Mouse (Mus musculus): ENCODE results near the gene Nav2. TPM values are rescaled to one million over a fixed set of nuclear protein-coding genes. Genes with fewer than 3 reads are reported as not detected.
A peak's percentile ranks its signal among the peaks of the same experiment; 100 is the strongest.

Nav2 gene
- polyA plus RNA-seq, 1 experiment from 2014 or later = 24.2 TPM

GRCm38 (mm10) chr7:48894152-48894551, 14.4 kb upstream of the Nav2 start:
- no peaks in the 10 kb centered on the region for H3K36me3 ChIP-seq
- 2% methylated on average over 6 of the region's 6 CpGs for WGBS

GRCm38 (mm10) chr7:48894763-48895162, 13.8 kb upstream of the Nav2 start:
- WGBS = 83% methylated on average over 6 of the region's 6 CpGs
- Histone ChIP-seq H3K27ac (no peak overlapping the region), H3K36me3 (no peaks in the 10 kb centered on the region), H3K9ac (no peak overlapping the region), H3K9me3 (no peaks in the 10 kb centered on the region), H3K4me1 (replicated peaks) (peaks cover 47% of the 10 kb centered on the region), H3K4me2 (no peak overlapping the region), H3K27me3 (peaks cover 29% of the 10 kb centered on the region), H3K4me3 (no peak overlapping the region)
- ATAC-seq (ENCODE audit: low FRiP score) = no peak

More at GRCm38 (mm10) chr7:48894152-48894551, 14.4 kb upstream of the Nav2 start:
- ATAC-seq (ENCODE audit: low FRiP score) = no peak
- H3K4me2 ChIP-seq = no peak overlapping the region
- no peak overlapping the region for H3K9ac ChIP-seq
- no peak overlapping the region for H3K4me3 ChIP-seq
- H3K27me3 ChIP-seq = peaks cover 26% of the 10 kb centered on the region
- H3K27ac ChIP-seq = no peak overlapping the region
- H3K9me3 ChIP-seq = no peaks in the 10 kb centered on the region
- H3K4me1 ChIP-seq (replicated peaks) = peaks cover 47% of the 10 kb centered on the region

DNA sequence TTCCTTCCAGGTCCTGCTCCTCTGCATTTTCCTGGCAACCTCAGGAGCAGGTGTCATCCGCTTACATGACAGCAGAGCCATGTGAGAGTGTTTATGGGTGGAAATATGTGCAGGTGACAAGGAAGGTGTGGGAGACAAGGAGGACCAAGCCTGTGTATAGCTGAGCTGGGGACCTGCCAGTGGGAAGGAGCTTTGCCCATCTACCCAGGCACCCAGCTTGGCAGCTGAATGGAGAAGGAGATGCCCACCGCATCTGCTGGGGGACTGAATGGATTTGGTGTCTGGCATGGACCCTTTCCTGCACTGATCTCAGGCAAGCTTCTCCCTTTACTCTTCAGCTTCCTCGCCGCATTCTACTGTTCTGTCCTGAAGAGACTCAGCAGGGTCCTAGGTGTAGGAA, 13.0 kb upstream of the Nav2 start:
- Histone ChIP-seq H3K4me1 (replicated peaks) (peaks cover 45% of the 10 kb centered on the region), H3K9me3 (no peaks in the 10 kb centered on the region), H3K27ac (no peak overlapping the region), H3K9ac (no peak overlapping the region), H3K36me3 (no peaks in the 10 kb centered on the region), H3K4me3 (no peak overlapping the region), H3K4me2 (no peak overlapping the region), H3K27me3 (peaks cover 29% of the 10 kb centered on the region)
- no peak for ATAC-seq (ENCODE audit: low FRiP score)
- WGBS = 87% methylated on average over 4 of the region's 4 CpGs

- Histone ChIP-seq H3K4me1 (replicated peaks) (peaks cover 39% of the 10 kb centered on the region), H3K9me3 (no peaks in the 10 kb centered on the region), H3K36me3 (no peaks in the 10 kb centered on the region), H3K4me3 (no peak overlapping the region), H3K27me3 (peaks cover 29% of the 10 kb centered on the region), H3K27ac (no peak overlapping the region), H3K4me2 (no peak overlapping the region), H3K9ac (no peak overlapping the region)
- no peak for ATAC-seq (ENCODE audit: low FRiP score)
- WGBS = 87% methylated on average over 4 of the region's 4 CpGs
Measured at GRCm38 (mm10) chr7:48896051-48896450, 12.5 kb upstream of the Nav2 start.

DNA sequence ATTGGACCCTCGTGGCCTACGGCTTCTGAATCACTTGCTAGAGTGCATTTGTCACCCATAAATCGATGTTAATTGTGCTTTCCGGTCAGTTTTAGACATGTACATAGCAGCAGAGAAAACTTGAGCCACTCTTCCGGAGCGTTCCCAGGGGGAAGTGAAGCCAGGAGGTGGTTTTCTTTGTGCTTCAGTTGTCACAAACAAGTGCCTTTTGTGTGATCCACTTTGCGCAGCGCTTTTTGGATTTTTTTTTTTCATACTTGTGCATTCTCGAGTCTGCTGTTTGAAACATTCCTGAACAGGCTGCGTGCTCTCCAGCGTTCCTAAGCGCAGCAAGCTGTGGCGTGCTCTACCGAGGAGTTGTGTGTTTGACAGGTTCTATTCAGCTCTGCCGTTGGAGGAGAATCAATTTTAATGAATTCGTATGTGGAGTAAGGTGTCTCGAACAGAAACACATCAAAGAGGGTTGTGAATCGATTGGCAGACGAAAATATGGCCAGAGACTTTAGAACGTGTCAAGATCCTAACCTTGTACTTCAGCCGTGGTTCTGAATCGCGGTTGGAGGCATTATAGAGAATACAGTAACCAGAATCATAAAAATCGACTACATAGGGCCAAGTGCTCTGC, 10.9 kb upstream of the Nav2 start:
- Histone ChIP-seq H3K27ac (peak overlapping the region; percentile 48; the same call in 1 of the 2 replicates), H3K4me1 (replicated peaks) (peaks cover 37% of the 10 kb centered on the region), H3K9ac (peak overlapping the region; percentile 13; the same call in 1 of the 2 replicates), H3K27me3 (peaks cover 29% of the 10 kb centered on the region), H3K36me3 (no peaks in the 10 kb centered on the region), H3K9me3 (no peaks in the 10 kb centered on the region), H3K4me2 (0 out of 2 replicates have a peak overlapping the region, but pooled peaks have one; percentile 9), H3K4me3 (no peak overlapping the region)
- no peak for ATAC-seq (ENCODE audit: low FRiP score)
- WGBS = 32% methylated on average over 24 of the region's 24 CpGs

DNA sequence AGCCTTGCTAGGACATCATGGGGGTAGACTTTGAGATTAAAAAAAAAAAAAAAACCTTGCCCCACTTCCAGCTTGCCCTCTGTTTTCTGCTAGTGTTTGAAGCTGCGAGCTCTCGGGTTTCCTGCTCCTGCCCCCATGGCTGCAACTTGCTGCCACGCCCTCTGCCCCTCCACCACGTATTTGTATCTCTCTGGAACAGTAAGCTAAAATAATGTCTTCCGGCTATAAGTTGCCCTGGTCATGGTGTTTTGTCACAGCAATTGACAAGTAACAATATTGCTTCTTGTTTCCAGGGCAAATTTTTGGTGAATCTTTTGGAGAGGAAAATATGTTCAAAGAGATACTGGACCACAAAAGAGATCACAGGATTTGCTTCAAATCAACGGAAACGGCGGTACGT, 10.1 kb upstream of the Nav2 start:
- Histone ChIP-seq H3K9me3 (no peaks in the 10 kb centered on the region), H3K4me1 (replicated peaks) (peaks cover 45% of the 10 kb centered on the region), H3K27ac (no peak overlapping the region), H3K9ac (no peak overlapping the region), H3K4me2 (no peak overlapping the region), H3K4me3 (no peak overlapping the region), H3K36me3 (no peaks in the 10 kb centered on the region), H3K27me3 (peaks cover 29% of the 10 kb centered on the region)
- ATAC-seq (ENCODE audit: low FRiP score) = no peak
- 68% methylated on average over 9 of the region's 9 CpGs for WGBS

GRCm38 (mm10) chr7:48900408-48901167, 7.9 kb upstream of the Nav2 start:
- no peak overlapping the region for H3K27ac ChIP-seq
- H3K4me1 ChIP-seq (replicated peaks) = peaks cover 34% of the 10 kb centered on the region
- H3K9me3 ChIP-seq = no peaks in the 10 kb centered on the region
- H3K27me3 ChIP-seq = peaks cover 28% of the 10 kb centered on the region
- no peak overlapping the region for H3K9ac ChIP-seq
- no peak for ATAC-seq (ENCODE audit: low FRiP score)
- 80% methylated on average over 8 of the region's 8 CpGs for WGBS
- no peaks in the 10 kb centered on the region for H3K36me3 ChIP-seq
- no peak overlapping the region for H3K4me3 ChIP-seq
- H3K4me2 ChIP-seq = no peak overlapping the region

- Histone ChIP-seq H3K9me3 (no peaks in the 10 kb centered on the region), H3K9ac (no peak overlapping the region), H3K27ac (peak overlapping the region; percentile 56; the same call in 1 of the 2 replicates), H3K27me3 (peaks cover 15% of the 10 kb centered on the region), H3K4me3 (no peak overlapping the region), H3K4me2 (no peak overlapping the region), H3K4me1 (replicated peaks) (peaks cover 25% of the 10 kb centered on the region), H3K36me3 (no peaks in the 10 kb centered on the region)
- WGBS = 13% methylated on average over 2 of the region's 2 CpGs
- ATAC-seq (ENCODE audit: low FRiP score) = no peak
Measured at GRCm38 (mm10) chr7:48902454-48902853, 6.1 kb upstream of the Nav2 start.

DNA sequence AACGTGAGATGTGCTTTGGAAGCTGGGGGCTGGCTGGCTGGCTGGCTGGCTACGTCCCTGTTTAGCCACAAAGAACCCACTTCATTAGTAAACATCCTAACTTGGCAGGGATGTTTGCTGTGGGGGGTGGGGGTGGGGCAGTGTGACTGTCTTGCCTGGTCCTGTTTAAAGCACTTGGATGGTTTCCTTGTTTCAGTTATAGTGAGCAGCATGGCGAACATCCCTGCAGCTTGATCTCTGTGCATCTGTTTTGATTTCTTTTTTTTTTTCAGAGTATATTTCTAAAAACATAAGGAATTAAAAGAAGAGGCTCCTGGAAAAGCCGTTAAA, 791 bp downstream of the Nav2 start:
- ATAC-seq (ENCODE audit: low FRiP score) = no peak
- H3K4me1 ChIP-seq (replicated peaks) = peaks cover 20% of the 10 kb centered on the region
- 58% methylated on average over 4 of the region's 4 CpGs for whole genome bisulfite sequencing
- no peak overlapping the region for H3K4me3 ChIP-seq
- H3K36me3 ChIP-seq = no peaks in the 10 kb centered on the region
- H3K4me2 ChIP-seq = no peak overlapping the region
- no peak overlapping the region for H3K27ac ChIP-seq
- H3K27me3 ChIP-seq = 0 out of 2 replicates have a peak, but pooled peaks cover 6% of the 10 kb centered on the region
- no peaks in the 10 kb centered on the region for H3K9me3 ChIP-seq
- H3K9ac ChIP-seq = no peak overlapping the region

DNA sequence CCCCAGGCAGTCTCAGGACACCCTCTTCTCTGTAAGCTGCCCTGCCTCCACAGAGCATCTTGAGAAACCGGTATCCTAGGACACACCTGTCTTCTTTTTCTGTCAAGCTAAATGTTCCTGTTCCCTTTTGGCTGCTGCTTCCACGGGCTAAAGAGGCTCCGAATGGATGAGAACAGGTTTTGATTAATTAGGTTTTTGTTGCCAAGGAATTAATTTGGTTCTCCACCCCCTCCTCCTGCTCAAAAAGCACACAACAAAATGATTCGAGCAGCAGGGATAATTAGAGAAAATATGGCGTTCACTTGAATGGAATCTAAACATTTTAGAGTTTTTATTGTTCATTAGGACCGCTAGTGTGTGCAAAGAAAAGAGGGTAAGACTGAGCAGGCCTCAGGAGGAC, 1.8 kb downstream of the Nav2 start:
- Histone ChIP-seq H3K27ac (peak overlapping the region; percentile 55; the same call in 1 of the 2 replicates), H3K9ac (no peak overlapping the region), H3K27me3 (0 out of 2 replicates have a peak, but pooled peaks cover 3% of the 10 kb centered on the region), H3K4me1 (replicated peaks) (peaks cover 28% of the 10 kb centered on the region), H3K4me3 (no peak overlapping the region), H3K4me2 (no peak overlapping the region), H3K36me3 (no peaks in the 10 kb centered on the region), H3K9me3 (no peaks in the 10 kb centered on the region)
- ATAC-seq (ENCODE audit: low FRiP score) = no peak
- WGBS = 45% methylated on average over 6 of the region's 6 CpGs

- Histone ChIP-seq H3K27me3 (no peaks in the 10 kb centered on the region), H3K36me3 (no peaks in the 10 kb centered on the region), H3K9me3 (no peaks in the 10 kb centered on the region), H3K4me3 (no peak overlapping the region), H3K9ac (no peak overlapping the region), H3K4me2 (no peak overlapping the region), H3K4me1 (replicated peaks) (peaks cover 37% of the 10 kb centered on the region), H3K27ac (no peak overlapping the region)
- ATAC-seq (ENCODE audit: low FRiP score) = no peak
Measured at GRCm38 (mm10) chr7:48911146-48911545, 2.6 kb downstream of the Nav2 start.

DNA sequence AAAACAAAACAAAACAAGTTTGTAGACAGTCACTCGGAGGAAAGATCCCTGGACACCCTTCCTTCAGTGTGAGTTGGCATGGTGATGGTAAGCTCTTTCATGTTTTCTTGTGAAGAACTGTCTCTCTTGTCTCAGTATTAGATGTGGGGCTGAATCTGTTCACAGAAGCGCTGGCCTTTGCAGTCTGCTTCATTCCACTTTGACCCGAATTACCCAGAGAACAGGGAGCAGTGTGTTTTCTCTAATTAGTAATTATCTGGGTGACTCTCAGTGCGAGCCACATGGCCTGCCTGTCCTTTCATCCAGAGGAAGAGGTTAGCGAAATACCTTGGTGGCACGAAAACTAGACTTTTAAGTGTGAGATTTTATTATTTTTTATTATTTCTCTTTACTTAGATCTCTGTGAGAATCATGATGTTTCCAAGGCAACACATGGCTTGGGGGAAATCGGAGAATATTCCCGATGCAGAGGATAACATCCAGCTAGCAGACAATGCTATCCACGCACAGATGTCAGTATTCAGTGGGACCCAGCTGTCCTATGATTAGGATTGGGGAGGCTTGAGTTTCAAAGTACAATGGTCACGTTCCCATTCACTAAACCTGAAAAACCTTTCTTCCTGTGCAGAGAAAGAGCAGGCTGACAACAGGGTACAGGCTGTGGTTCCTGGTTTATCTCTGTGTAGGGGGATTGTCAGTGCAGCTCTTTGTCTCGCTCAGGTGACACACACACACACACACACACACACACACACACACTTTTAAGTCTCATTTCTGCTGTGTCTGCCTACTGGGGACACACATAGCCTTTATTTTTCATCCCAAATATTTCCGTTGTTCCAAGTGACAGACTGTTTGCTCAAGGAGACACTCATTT, 6.4 kb downstream of the Nav2 start:
- Histone ChIP-seq H3K9ac (no peak overlapping the region), H3K36me3 (no peaks in the 10 kb centered on the region), H3K4me1 (replicated peaks) (peaks cover 44% of the 10 kb centered on the region), H3K9me3 (no peaks in the 10 kb centered on the region), H3K4me2 (no peak overlapping the region), H3K4me3 (no peak overlapping the region), H3K27ac (no peak overlapping the region), H3K27me3 (peaks cover 25% of the 10 kb centered on the region)
- ATAC-seq (ENCODE audit: low FRiP score) = peak; percentile 58
- WGBS = 43% methylated on average over 12 of the region's 12 CpGs

Measured in hindbrain, embryonic 13.5 days (tissue).